Mouse (Mus musculus): ENCODE measurements around the gene Phf6. TPM values are rescaled to one million over a fixed set of nuclear protein-coding genes. Genes with fewer than 3 reads are reported as not detected.
"Not testable (repeated sequence)": the region's sequence is repeated elsewhere in the genome, so short reads cannot be mapped to it uniquely, and the experiment has no call there.

Gene Phf6
- polyA plus RNA-seq, 1 experiment from 2014 or later, result 105 TPM

- no peaks in the 10 kb centered on the region for H3K27me3 ChIP-seq
- ATAC-seq (ENCODE audit: low FRiP score, low read depth), result peak; percentile 97
- H3K9me3 ChIP-seq, result no peaks in the 10 kb centered on the region
- peak within 1 kb of the TSS; percentile 64 for H3K4me3 ChIP-seq
- peak within 1 kb of the TSS; percentile 73 for H3K9ac ChIP-seq (replicated peaks)
- peak within 1 kb of the TSS; percentile 87 for H3K27ac ChIP-seq (replicated peaks)
- no peaks in the 10 kb centered on the region for H3K4me1 ChIP-seq
- H3K4me2 ChIP-seq (replicated peaks), result peak within 1 kb of the TSS; percentile 50
- 25% methylated on average over 66 of the region's 72 CpGs for WGBS
- no peaks in the 10 kb centered on the region for H3K36me3 ChIP-seq
Measured at GRCm38 (mm10) chrX:52987905-52988783, 76.1 kb downstream of the Phf6 start, which contains the start of gene Hprt. Gene Hprt (plus strand): TSS chrX:52988137.

- H3K9me3 ChIP-seq; H3K4me2 ChIP-seq (replicated peaks); H3K4me3 ChIP-seq; H3K27ac ChIP-seq (replicated peaks); H3K9ac ChIP-seq (replicated peaks); ATAC-seq (ENCODE audit: low FRiP score, low read depth); H3K27me3 ChIP-seq; H3K4me1 ChIP-seq; H3K36me3 ChIP-seq: not testable (repeated sequence)
- WGBS, result 84% methylated on average over 5 of the region's 5 CpGs
Measured at GRCm38 (mm10) chrX:52994726-52995125, 82.7 kb downstream of the Phf6 start.

GRCm38 (mm10) chrX:53004887-53005286 is 92.8 kb downstream of the Phf6 start:
- H3K4me1 ChIP-seq; H3K9me3 ChIP-seq; H3K4me3 ChIP-seq; ATAC-seq (ENCODE audit: low FRiP score, low read depth); H3K36me3 ChIP-seq; H3K4me2 ChIP-seq (replicated peaks); H3K27me3 ChIP-seq; H3K9ac ChIP-seq (replicated peaks); H3K27ac ChIP-seq (replicated peaks): not testable (repeated sequence)
- 69% methylated on average over 4 of the region's 4 CpGs for WGBS

- no peaks in the 10 kb centered on the region for H3K9me3 ChIP-seq
- no peaks in the 10 kb centered on the region for H3K4me1 ChIP-seq
- no peak overlapping the region for H3K4me3 ChIP-seq
- H3K9ac ChIP-seq (replicated peaks), result no peak overlapping the region
- ATAC-seq (ENCODE audit: low FRiP score, low read depth), result no peak
- no peak overlapping the region for H3K27ac ChIP-seq (replicated peaks)
- 56% methylated on average over 3 of the region's 3 CpGs for WGBS
- H3K4me2 ChIP-seq (replicated peaks), result no peak overlapping the region
- 0 out of 2 replicates have a peak, but pooled peaks cover under 1% of the 10 kb centered on the region for H3K36me3 ChIP-seq
- H3K27me3 ChIP-seq, result no peaks in the 10 kb centered on the region
Measured at GRCm38 (mm10) chrX:53006062-53006461, 94.0 kb downstream of the Phf6 start.

Other genes starting within 250 kb of the Phf6 start
- gene Ccdc160, start 121.1 kb upstream of the Phf6 start, polyA plus RNA-seq (2016; fragmentation: Nextera tagmentation; extraction: Ambion mirVana), result 5.4 and 5.5 TPM in 2 replicates
- 56.6 and 59.2 TPM in 2 replicates for gene Hprt, start 75.9 kb downstream of the Phf6 start, polyA plus RNA-seq (2016; fragmentation: Nextera tagmentation; extraction: Ambion mirVana)